Mouse (Mus musculus) kidney, embryonic 15.5 days (tissue): Measurements from ENCODE around the gene Klf16. TPM values are rescaled to one million over a fixed set of nuclear protein-coding genes. Genes with fewer than 3 reads are reported as not detected.
A peak's percentile ranks its signal among the peaks of the same experiment; 100 is the strongest.

ENCODE experiments used
- ATAC-seq: fragments of 200-750 bp; cut with Nextera tagmentation; replicated peaks from 2 replicates; pipeline ENCODE4 v1.8.0; 2017; ENCODE audit warnings: moderate TSS enrichment; ENCODE audit not compliant: low FRiP score
- H3K27ac ChIP-seq: fragments of 300-500 bp; sonication (generic); 2 replicates; pipeline ENCODE4 v1.5.1; 2015; ENCODE audit warnings: mild to moderate bottlenecking, inconsistent platforms
- H3K27me3 ChIP-seq: fragments of 300-500 bp; sonication (generic); 2 replicates; pipeline ENCODE4 v1.6.1; 2015; ENCODE audit warnings: inconsistent platforms
- H3K36me3 ChIP-seq: fragments of 300-500 bp; sonication (generic); 2 replicates; pipeline ENCODE4 v1.6.1; 2015; ENCODE audit warnings: inconsistent platforms
- H3K4me1 ChIP-seq: fragments of 300-500 bp; sonication (generic); 2 replicates; pipeline ENCODE4 v1.6.1; 2015; ENCODE audit warnings: inconsistent platforms
- H3K4me2 ChIP-seq: fragments of 300-500 bp; sonication (generic); 2 replicates; pipeline ENCODE4 v1.6.1; 2015; ENCODE audit warnings: moderate library complexity, mild to moderate bottlenecking, inconsistent platforms
- H3K4me3 ChIP-seq: fragments of 300-500 bp; sonication (generic); replicated peaks from 2 replicates; pipeline ENCODE4 v1.5.1; 2015; ENCODE audit warnings: mild to moderate bottlenecking, inconsistent platforms
- H3K9ac ChIP-seq: fragments of 300-500 bp; sonication (generic); 2 replicates; pipeline ENCODE4 v1.6.1; 2015; ENCODE audit warnings: mild to moderate bottlenecking, inconsistent platforms
- H3K9me3 ChIP-seq: fragments of 300-500 bp; sonication (generic); replicated peaks from 2 replicates; pipeline ENCODE4 v1.6.1; 2016; ENCODE audit warnings: inconsistent platforms
- WGBS: fragments of 180-500 bp; shearing (Covaris S2); methylation state at CpG from one replicate; pipeline ENCODE4 v1.1.7; 2015; ENCODE audit warnings: mixed read lengths; 5-methylcytosine and 5-hydroxymethylcytosine counted together
- polyA plus RNA-seq: library from polyadenylated mRNA; unstranded; fragments of >200 nt; fragmentation: Nextera tagmentation; extraction: Ambion mirVana; gene quantifications from 2 replicates; pipeline ENCODE4 v1.2.1, GENCODE M21; 2015

Gene Klf16
- polyA plus RNA-seq, 1 experiment from 2014 or later: 11.2 TPM

DNA sequence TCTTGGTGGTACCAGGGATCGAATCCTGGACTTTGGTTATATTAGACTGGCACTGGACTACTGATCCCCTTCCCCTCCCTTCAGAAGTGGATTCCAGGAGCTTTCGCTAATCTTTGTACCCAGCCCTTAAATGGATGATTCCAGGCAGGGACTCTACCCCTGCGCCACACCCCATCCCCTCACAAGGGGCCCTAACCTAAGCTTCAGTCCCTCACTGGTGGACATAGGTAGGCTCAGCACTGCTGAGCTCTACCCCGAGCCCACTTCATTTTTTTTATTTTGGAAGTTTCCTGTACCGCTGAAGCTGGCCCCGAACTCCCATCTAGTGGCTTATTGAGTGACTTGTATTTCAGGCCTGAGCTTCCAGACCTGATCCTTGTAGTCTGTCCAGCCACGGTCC lies 26.2 kb upstream of the Klf16 start:
- WGBS: 28% methylated on average over 7 of the region's 7 CpGs
- H3K9ac ChIP-seq: peak overlapping the region; percentile 66

GRCm38 (mm10) chr10:80602698-80603325 lies 25.7 kb upstream of the Klf16 start, which contains the start of the genes Scamp4 and Adat3:
TSS of gene Scamp4 (plus strand) at chr10:80602872.
TSS of gene Adat3 (plus strand) at chr10:80602880.
- H3K27ac ChIP-seq: peak within 1 kb of the TSS; percentile 90
- WGBS: under 1% methylated on average over 54 of the region's 54 CpGs
- H3K9ac ChIP-seq: peak within 1 kb of the TSS; percentile 66
- ATAC-seq: peak; percentile 95
- H3K4me1 ChIP-seq: peaks cover 24% of the 10 kb centered on the region
- H3K4me3 ChIP-seq: peak within 1 kb of the TSS; percentile 70
- H3K4me2 ChIP-seq: peak within 1 kb of the TSS; percentile 79
- H3K27me3 ChIP-seq: peaks cover 2% of the 10 kb centered on the region; the same call in 1 of the 2 replicates
- H3K36me3 ChIP-seq: peaks cover 18% of the 10 kb centered on the region
- no peaks in the 10 kb centered on the region for H3K9me3 ChIP-seq

More for the DNA sequence above, 26.2 kb upstream of the Klf16 start:
- peak overlapping the region; percentile 70 for H3K4me3 ChIP-seq
- H3K9me3 ChIP-seq: no peaks in the 10 kb centered on the region
- H3K4me2 ChIP-seq: peak overlapping the region; percentile 79
- ATAC-seq: no peak
- H3K27ac ChIP-seq: peak overlapping the region; percentile 90
- H3K4me1 ChIP-seq: peaks cover 24% of the 10 kb centered on the region
- H3K36me3 ChIP-seq: peaks cover 24% of the 10 kb centered on the region
- H3K27me3 ChIP-seq: peaks cover 2% of the 10 kb centered on the region; the same call in 1 of the 2 replicates

GRCm38 (mm10) chr10:80596318-80596717 lies 19.2 kb upstream of the Klf16 start:
- Histone ChIP-seq H3K9ac (no peak overlapping the region), H3K27ac (no peak overlapping the region), H3K4me3 (no peak overlapping the region), H3K36me3 (no peaks in the 10 kb centered on the region), H3K4me2 (no peak overlapping the region), H3K9me3 (no peaks in the 10 kb centered on the region), H3K27me3 (peaks cover 2% of the 10 kb centered on the region; the same call in 1 of the 2 replicates), H3K4me1 (no peaks in the 10 kb centered on the region)
- WGBS: 39% methylated on average over 4 of the region's 4 CpGs
- ATAC-seq: no peak

- peak within 1 kb of the TSS; percentile 90 for H3K4me2 ChIP-seq
- H3K4me3 ChIP-seq: peak within 1 kb of the TSS; percentile 97
- H3K9me3 ChIP-seq: no peaks in the 10 kb centered on the region
- no peaks in the 10 kb centered on the region for H3K27me3 ChIP-seq
- ATAC-seq: peak; percentile 95
- H3K36me3 ChIP-seq: peaks cover 14% of the 10 kb centered on the region
- peaks cover 42% of the 10 kb centered on the region for H3K4me1 ChIP-seq
- WGBS: under 1% methylated on average over 71 of the region's 73 CpGs
- peak within 1 kb of the TSS; percentile 81 for H3K27ac ChIP-seq
- peak within 1 kb of the TSS; percentile 94 for H3K9ac ChIP-seq
These were observed 13.0 kb upstream of the Klf16 start, which contains the start of gene Abhd17a for GRCm38 (mm10) chr10:80589879-80590854. TSS of gene Abhd17a (minus strand) at chr10:80590341.

GRCm38 (mm10) chr10:80589127-80589878 lies 12.2 kb upstream of the Klf16 start:
- 13% methylated on average over 12 of the region's 12 CpGs for WGBS
- Histone ChIP-seq H3K4me3 (peak overlapping the region; percentile 97), H3K27me3 (no peaks in the 10 kb centered on the region), H3K36me3 (peaks cover 22% of the 10 kb centered on the region), H3K9me3 (no peaks in the 10 kb centered on the region), H3K4me1 (peaks cover 49% of the 10 kb centered on the region), H3K4me2 (peak overlapping the region; percentile 90), H3K27ac (peak overlapping the region; percentile 81), H3K9ac (peak overlapping the region; percentile 94)
- no peak for ATAC-seq

DNA sequence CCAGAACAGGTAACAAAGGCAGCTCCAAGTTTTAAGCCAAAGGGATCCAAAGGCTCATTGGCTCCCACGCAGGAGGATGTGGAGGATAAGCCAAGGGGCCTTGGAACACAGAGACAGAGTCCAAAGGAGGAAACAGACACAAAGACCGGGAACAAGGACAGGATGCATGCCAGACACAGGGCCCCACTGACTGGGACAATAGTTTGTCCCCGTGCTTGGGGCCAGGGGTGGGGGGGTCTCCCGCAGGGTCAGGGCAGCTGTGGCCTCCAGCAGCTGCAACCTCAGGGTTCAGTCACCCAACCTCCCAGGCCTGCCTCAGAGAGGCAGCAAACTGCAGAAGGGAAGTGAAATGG lies 10.2 kb upstream of the Klf16 start:
- H3K4me3 ChIP-seq: peak overlapping the region; percentile 17
- no peak overlapping the region for H3K9ac ChIP-seq
- peak overlapping the region; percentile 42 for H3K4me2 ChIP-seq
- ATAC-seq: no peak
- WGBS: 36% methylated on average over 4 of the region's 4 CpGs
- H3K36me3 ChIP-seq: peaks cover 38% of the 10 kb centered on the region
- H3K27me3 ChIP-seq: no peaks in the 10 kb centered on the region
- peak overlapping the region; percentile 78 for H3K27ac ChIP-seq
- H3K4me1 ChIP-seq: peaks cover 55% of the 10 kb centered on the region
- H3K9me3 ChIP-seq: no peaks in the 10 kb centered on the region

DNA sequence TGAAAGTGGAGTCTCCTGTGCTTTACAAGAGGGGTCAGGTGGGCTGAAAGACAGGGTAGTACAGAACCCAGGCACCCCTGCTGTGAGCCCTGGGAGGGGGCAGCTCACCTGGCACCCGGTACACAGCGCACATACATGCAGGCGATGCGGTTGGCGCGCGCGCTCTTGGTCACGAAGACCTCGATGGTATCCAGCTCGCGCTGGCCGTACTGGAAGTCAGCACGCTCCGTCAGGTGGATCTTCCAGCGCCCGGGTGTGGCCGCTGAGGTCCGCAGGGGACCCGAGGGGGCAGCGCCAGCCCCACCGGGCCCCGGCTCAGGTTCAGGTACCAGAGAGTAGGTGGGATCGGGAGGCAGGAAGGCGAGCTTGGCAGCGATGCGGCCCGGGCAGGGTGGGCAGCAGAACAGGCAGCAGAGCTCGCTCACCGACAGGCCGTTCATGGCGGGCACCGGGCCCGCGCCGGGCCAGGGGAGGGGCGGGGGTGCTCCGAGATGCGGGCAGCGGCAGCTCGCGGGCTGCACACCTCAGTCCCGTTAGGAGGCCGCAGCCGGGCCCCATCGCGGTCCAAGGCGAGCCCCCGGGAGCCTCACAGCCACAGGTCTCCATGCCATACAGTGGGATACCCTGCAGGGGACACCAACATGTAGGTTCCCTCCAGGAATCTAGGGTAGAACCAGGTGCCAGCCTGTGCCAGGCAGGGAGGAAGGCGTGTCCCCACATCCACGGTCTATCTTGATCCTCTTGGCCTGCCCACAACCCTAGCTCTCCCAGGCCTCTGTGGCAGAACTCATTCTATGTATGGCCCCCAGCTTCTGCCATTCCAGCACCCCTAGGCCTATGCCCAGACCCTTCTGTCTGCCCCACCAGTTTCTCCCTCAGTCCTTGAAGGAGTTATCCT lies 9.5 kb upstream of the Klf16 start:
- H3K27ac ChIP-seq: peak overlapping the region; percentile 78
- H3K9ac ChIP-seq: no peak overlapping the region
- H3K27me3 ChIP-seq: no peaks in the 10 kb centered on the region
- no peaks in the 10 kb centered on the region for H3K9me3 ChIP-seq
- peaks cover 42% of the 10 kb centered on the region for H3K36me3 ChIP-seq
- 92% methylated on average over 51 of the region's 51 CpGs for WGBS
- no peak for ATAC-seq
- peak overlapping the region; percentile 17 for H3K4me3 ChIP-seq
- peak overlapping the region; percentile 42 for H3K4me2 ChIP-seq
- peaks cover 55% of the 10 kb centered on the region for H3K4me1 ChIP-seq

DNA sequence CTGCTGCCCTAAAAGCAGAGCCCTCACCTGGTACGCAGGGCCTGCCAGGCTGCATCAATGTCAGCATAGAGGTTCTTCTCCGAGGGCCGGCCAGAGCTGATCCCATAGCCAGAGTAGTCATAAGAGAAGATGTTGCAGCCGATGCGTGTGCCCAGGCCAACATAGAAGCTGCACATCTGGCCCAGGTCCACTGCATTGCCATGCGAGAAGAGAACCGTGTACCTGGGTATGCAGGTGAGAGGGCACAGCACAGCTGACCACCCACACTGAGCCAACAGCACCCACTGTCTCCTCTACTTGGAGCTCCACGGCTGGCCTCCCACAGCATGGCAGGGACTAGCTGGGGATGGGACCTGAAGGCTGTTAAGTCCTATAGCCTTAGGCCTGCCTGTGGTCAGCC lies 8.5 kb upstream of the Klf16 start:
- no peak for ATAC-seq
- H3K4me3 ChIP-seq: peak overlapping the region; percentile 17
- 90% methylated on average over 8 of the region's 8 CpGs for WGBS

DNA sequence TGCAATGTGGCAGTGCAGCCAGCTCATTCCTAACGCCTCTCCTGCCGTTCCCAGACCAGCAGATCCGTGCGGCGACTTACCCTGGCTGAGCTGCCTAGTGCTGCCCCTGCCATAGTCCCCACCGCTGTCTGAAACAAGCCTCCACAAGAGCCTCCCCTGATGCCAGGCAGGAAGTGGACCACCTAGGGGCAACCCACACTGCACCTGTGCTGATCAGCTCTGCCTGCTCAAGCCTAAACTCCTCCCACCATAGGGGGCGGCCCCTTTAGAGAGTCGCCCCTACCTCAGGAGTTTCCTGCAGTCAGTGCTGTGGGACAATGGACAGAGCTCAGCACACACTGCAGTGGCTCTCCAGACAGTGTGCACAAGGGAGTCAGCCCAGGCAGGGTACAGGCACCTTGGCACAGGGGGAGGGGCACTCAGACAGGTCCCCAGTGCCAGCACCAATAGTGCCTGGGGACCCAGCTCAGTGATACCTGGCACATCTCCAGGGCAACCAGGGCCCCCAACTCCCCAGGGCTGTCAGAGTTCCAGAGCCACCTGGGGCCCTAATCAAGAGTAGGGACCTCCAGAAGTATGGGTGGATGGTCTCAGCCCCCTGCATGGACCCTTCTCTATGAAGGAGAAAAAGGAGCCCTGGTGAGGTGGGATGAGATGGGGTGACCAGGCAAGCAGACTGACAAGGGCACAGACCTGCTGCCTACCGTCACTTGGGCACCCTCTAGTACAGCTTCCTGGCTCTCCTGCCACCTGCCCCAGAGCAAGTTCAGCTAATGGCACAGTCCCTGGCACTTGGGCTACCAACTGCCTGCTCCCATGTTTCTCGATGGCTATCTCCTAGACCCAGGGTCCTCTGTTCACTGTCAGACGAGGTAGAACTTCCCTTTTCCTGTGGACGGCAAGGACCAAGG lies 7.8 kb upstream of the Klf16 start:
- Histone ChIP-seq H3K4me3 (0 out of 2 replicates have a peak overlapping the region, but pooled peaks have one; percentile 2), H3K36me3 (peaks cover 45% of the 10 kb centered on the region), H3K4me1 (peaks cover 52% of the 10 kb centered on the region), H3K27me3 (no peaks in the 10 kb centered on the region), H3K4me2 (peak overlapping the region; percentile 42), H3K27ac (peak overlapping the region; percentile 52), H3K9ac (no peak overlapping the region), H3K9me3 (no peaks in the 10 kb centered on the region)
- 0 out of 2 replicates have a peak, but pooled peaks have one; percentile 7 for ATAC-seq
- 76% methylated on average over 12 of the region's 12 CpGs for whole genome bisulfite sequencing

More for the DNA sequence above, 8.5 kb upstream of the Klf16 start:
- H3K27me3 ChIP-seq: no peaks in the 10 kb centered on the region
- H3K36me3 ChIP-seq: peaks cover 45% of the 10 kb centered on the region
- H3K4me1 ChIP-seq: peaks cover 53% of the 10 kb centered on the region
- 0 out of 2 replicates have a peak overlapping the region, but pooled peaks have one; percentile 52 for H3K27ac ChIP-seq
- 0 out of 2 replicates have a peak overlapping the region, but pooled peaks have one; percentile 15 for H3K9ac ChIP-seq
- H3K4me2 ChIP-seq: peak overlapping the region; percentile 42
- H3K9me3 ChIP-seq: no peaks in the 10 kb centered on the region

GRCm38 (mm10) chr10:80584045-80584488 lies 6.9 kb upstream of the Klf16 start:
- Histone ChIP-seq H3K4me3 (no peak overlapping the region), H3K9ac (no peak overlapping the region), H3K4me2 (peak overlapping the region; percentile 42; the same call in 1 of the 2 replicates), H3K4me1 (peaks cover 52% of the 10 kb centered on the region), H3K9me3 (no peaks in the 10 kb centered on the region), H3K27me3 (no peaks in the 10 kb centered on the region), H3K27ac (peak overlapping the region; percentile 52; the same call in 1 of the 2 replicates), H3K36me3 (peaks cover 45% of the 10 kb centered on the region)
- 63% methylated on average over 12 of the region's 12 CpGs for WGBS
- 0 out of 2 replicates have a peak, but pooled peaks have one; percentile 27 for ATAC-seq
